Mouse (Mus musculus): ENCODE results near the gene Add3.

DNA sequence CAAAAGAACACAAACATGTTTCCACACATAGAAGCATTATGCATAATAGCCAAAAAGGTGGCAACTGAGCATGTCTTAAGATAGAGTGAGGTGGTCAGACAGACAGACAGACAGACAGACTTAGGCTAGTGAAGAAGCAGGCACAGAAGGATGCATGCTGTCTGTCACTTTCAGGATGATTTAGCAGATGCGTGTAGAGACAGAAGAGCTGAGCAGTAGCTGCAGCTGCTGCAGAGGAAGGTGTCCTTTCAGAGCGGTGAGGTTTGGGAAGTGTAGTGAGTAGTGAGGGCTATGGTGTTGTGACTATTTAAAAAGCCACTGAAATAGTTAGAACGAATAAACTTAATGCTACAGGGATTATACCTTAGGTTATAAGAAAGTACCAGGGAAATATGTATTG lies 13.9 kb downstream of the Add3 start:
- TF ChIP-seq CTCF (IDR thresholded peaks at IDR 0.05; ENCODE audit: low read depth, low read length) (no peak), TAL1 (conservative IDR thresholded peaks at IDR 0.05; ENCODE audit: low read depth, low read length) (no peak), GATA1 (IDR thresholded peaks at IDR 0.05; ENCODE audit: borderline replicate concordance, low read length) (no peak), POLR2AphosphoS5 (IDR thresholded peaks at IDR 0.05; ENCODE audit: insufficient replicate concordance, low read depth, low read length) (no peak)
